Mouse (Mus musculus): ENCODE data around the gene Atp6v0e2. TPM values are rescaled to one million over a fixed set of nuclear protein-coding genes. Genes with fewer than 3 reads are reported as not detected.
"Not testable (repeated sequence)": the region's sequence is repeated elsewhere in the genome, so short reads cannot be mapped to it uniquely, and the experiment has no call there.

Gene Atp6v0e2
- polyA plus RNA-seq, 1 experiment from 2014 or later, result 190 TPM

DNA sequence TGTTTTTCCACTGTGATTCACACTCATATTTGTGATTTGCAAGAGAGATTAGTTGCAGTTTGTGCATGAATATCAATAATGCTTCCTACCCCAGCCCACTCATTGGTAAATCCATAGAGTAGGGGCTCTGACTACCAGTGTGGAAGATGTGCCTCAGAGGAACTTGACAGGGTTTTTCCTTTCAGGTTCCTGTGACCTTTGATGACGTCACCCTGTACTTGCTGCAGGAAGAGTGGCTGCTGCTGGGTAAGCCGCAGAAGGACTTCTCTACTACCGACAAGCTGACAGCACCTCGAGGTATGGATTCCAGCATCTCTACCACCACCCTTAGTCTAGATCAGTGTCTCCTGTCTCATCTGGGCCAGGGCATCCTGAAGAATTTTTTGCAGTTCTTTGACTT is 29.3 kb upstream of the Atp6v0e2 start:
- DNase-seq (no peak), ATAC-seq (ENCODE audit: low FRiP score, low TSS enrichment) (no peak)
- H3K27ac ChIP-seq (replicated peaks; ENCODE audit: low read depth, low read length), result no peak overlapping the region
- H3K4me2 ChIP-seq (ENCODE audit: low read length), result no peak overlapping the region
- peaks cover 13% of the 10 kb centered on the region for H3K36me3 ChIP-seq (ENCODE audit: control insufficient read depth, insufficient read depth, low read length)
- no peaks in the 10 kb centered on the region for H3K9me3 ChIP-seq (ENCODE audit: control insufficient read depth, low read length)
- H3K27me3 ChIP-seq (ENCODE audit: control insufficient read depth, insufficient read depth, low read length), result no peaks in the 10 kb centered on the region
- no peak overlapping the region for H3K4me3 ChIP-seq (replicated peaks; ENCODE audit: low read depth, low read length)
- no peak overlapping the region for H3K9ac ChIP-seq (replicated peaks; ENCODE audit: low read length)
- 81% methylated on average over 4 of the region's 4 CpGs for WGBS
- H3K4me1 ChIP-seq (ENCODE audit: control insufficient read depth, insufficient read depth, low read length), result peaks cover 7% of the 10 kb centered on the region

DNA sequence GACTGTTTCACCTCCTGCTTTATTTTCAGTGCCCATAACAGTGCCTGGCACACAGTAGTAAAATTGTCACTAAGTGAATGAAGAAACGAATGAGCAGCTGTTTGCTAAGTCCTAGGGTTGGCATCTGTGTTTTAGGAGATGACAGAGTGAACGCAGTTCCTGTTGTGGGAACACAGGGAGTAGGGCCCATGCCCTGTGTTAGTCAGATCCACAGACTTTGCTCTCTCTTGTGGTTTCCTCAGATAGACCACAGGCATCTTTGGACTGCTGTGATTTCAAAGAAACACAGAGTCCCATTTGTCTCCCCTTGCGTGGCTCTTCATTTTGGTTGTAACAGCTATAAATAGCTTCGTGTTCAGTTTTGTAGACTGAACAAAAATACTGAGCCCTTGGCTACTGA is 27.0 kb upstream of the Atp6v0e2 start:
- no peak overlapping the region for H3K27ac ChIP-seq (replicated peaks; ENCODE audit: low read depth, low read length)
- WGBS, result 92% methylated on average over 4 of the region's 4 CpGs
- no peaks in the 10 kb centered on the region; the same call in 1 of the 2 replicates for H3K4me1 ChIP-seq (ENCODE audit: control insufficient read depth, insufficient read depth, low read length)
- H3K4me2 ChIP-seq (ENCODE audit: low read length), result no peak overlapping the region
- H3K36me3 ChIP-seq (ENCODE audit: control insufficient read depth, insufficient read depth, low read length), result peaks cover 30% of the 10 kb centered on the region
- no peak for ATAC-seq (ENCODE audit: low FRiP score, low TSS enrichment)
- no peak overlapping the region for H3K4me3 ChIP-seq (replicated peaks; ENCODE audit: low read depth, low read length)
- no peaks in the 10 kb centered on the region for H3K9me3 ChIP-seq (ENCODE audit: control insufficient read depth, low read length)
- no peak overlapping the region for H3K9ac ChIP-seq (replicated peaks; ENCODE audit: low read length)
- no peak for DNase-seq
- H3K27me3 ChIP-seq (ENCODE audit: control insufficient read depth, insufficient read depth, low read length), result no peaks in the 10 kb centered on the region

DNA sequence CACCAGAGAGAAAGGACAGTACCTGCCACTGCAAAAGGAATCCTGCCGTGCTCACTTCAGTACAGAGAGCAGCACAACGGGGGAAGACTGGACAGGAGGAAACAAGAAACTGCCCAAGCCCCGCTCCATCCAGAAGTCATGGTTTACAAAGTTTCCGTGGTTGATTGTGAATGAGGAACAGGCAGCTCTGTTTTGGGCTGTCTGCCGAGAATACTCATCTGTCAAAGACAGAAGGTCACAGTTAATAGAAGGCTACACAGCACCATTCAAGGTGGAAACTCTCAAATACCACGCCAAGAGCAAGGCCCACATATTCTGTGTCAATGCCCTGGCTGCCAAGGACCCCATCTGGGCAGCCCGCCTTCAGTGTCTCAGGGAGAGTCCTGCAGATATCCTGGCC is 25.6 kb upstream of the Atp6v0e2 start:
- 89% methylated on average over 7 of the region's 7 CpGs for WGBS
- DNase-seq, result no peak
- Histone ChIP-seq H3K9ac (replicated peaks; ENCODE audit: low read length) (no peak overlapping the region), H3K9me3 (ENCODE audit: control insufficient read depth, low read length) (no peaks in the 10 kb centered on the region), H3K4me1 (ENCODE audit: control insufficient read depth, insufficient read depth, low read length) (no peaks in the 10 kb centered on the region), H3K4me3 (replicated peaks; ENCODE audit: low read depth, low read length) (no peak overlapping the region), H3K4me2 (ENCODE audit: low read length) (no peak overlapping the region), H3K27ac (replicated peaks; ENCODE audit: low read depth, low read length) (no peak overlapping the region), H3K36me3 (ENCODE audit: control insufficient read depth, insufficient read depth, low read length) (peaks cover 43% of the 10 kb centered on the region), H3K27me3 (ENCODE audit: control insufficient read depth, insufficient read depth, low read length) (no peaks in the 10 kb centered on the region)
- no peak for ATAC-seq (ENCODE audit: low FRiP score, low TSS enrichment)

DNA sequence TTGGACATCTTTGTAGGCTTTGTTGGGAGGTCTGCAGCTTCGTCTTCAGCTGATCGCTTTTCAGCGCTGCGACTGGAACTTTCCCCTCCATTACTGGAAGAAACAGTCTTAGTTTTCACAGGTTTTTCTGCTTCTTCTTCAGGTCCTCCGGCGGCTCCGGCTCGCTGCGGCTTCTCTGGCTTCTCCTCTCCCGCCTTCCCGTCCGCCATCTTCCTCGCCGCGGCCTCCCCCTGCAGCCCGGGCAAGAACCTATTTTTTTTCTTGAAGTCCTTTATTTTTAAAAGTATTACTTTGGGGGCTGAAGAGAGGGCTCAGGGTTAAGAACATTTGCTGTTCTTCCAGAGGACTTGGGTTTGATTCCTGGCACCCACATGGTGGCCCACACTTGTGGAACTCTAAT is 12.5 kb upstream of the Atp6v0e2 start:
- DNase-seq; H3K27me3 ChIP-seq (ENCODE audit: control insufficient read depth, insufficient read depth, low read length); H3K4me1 ChIP-seq (ENCODE audit: control insufficient read depth, insufficient read depth, low read length); H3K27ac ChIP-seq (replicated peaks; ENCODE audit: low read depth, low read length); ATAC-seq (ENCODE audit: low FRiP score, low TSS enrichment); H3K9me3 ChIP-seq (ENCODE audit: control insufficient read depth, low read length); H3K4me3 ChIP-seq (replicated peaks; ENCODE audit: low read depth, low read length); H3K4me2 ChIP-seq (ENCODE audit: low read length); H3K9ac ChIP-seq (replicated peaks; ENCODE audit: low read length): not testable (repeated sequence)
- peaks cover 10% of the 10 kb centered on the region; the same call in 1 of the 2 replicates for H3K36me3 ChIP-seq (ENCODE audit: control insufficient read depth, insufficient read depth, low read length)
- 98% methylated on average over 14 of the region's 16 CpGs for WGBS

DNA sequence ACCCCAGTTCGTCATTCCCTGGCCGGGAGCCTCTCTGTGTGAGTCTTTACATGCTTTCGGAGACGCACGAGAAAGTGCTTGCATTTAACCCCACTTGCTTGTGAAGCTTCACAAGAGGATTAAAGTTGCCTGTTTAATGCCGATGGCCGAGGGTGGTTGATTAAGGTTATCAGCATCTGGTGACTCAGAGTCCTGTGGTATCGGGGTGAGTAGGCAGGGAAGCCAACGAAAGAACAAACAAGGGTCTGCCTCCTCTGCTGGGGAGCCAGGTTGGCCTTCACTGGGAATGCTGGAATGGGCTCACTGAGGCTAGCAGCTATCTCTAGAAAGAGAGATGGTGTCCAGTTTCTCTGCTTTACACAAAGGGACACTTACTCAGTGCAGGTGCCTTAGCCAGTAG is 9.5 kb upstream of the Atp6v0e2 start:
- no peaks in the 10 kb centered on the region for H3K9me3 ChIP-seq (ENCODE audit: control insufficient read depth, low read length)
- DNase-seq (no peak), ATAC-seq (ENCODE audit: low FRiP score, low TSS enrichment) (no peak)
- peaks cover 22% of the 10 kb centered on the region; the same call in 1 of the 2 replicates for H3K36me3 ChIP-seq (ENCODE audit: control insufficient read depth, insufficient read depth, low read length)
- WGBS, result 76% methylated on average over 9 of the region's 9 CpGs
- no peaks in the 10 kb centered on the region for H3K27me3 ChIP-seq (ENCODE audit: control insufficient read depth, insufficient read depth, low read length)
- H3K4me3 ChIP-seq (replicated peaks; ENCODE audit: low read depth, low read length), result no peak overlapping the region
- no peaks in the 10 kb centered on the region for H3K4me1 ChIP-seq (ENCODE audit: control insufficient read depth, insufficient read depth, low read length)
- H3K27ac ChIP-seq (replicated peaks; ENCODE audit: low read depth, low read length), result no peak overlapping the region
- no peak overlapping the region for H3K9ac ChIP-seq (replicated peaks; ENCODE audit: low read length)
- H3K4me2 ChIP-seq (ENCODE audit: low read length), result no peak overlapping the region

DNA sequence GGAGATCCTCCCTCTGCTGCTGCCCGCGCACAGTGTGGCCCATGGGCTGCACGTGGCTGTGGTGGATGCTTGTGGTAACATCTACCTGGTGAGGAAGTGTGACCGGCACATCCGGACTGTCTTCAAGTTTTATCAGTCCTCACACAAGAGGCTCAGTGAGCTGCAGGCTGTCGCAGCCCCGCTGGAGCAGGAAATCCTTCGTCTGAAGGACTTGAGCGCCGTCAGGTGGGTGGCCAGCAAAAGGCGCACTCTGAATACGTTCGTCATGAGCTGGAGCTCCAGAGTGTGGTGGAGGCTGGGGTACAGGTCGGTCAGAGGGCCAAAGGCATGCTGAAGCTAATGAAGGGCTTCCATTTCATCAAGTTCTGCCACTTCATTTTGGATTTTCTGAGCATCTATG is 8.2 kb upstream of the Atp6v0e2 start:
- Histone ChIP-seq H3K4me2 (ENCODE audit: low read length) (no peak overlapping the region), H3K9me3 (ENCODE audit: control insufficient read depth, low read length) (no peaks in the 10 kb centered on the region), H3K27me3 (ENCODE audit: control insufficient read depth, insufficient read depth, low read length) (no peaks in the 10 kb centered on the region), H3K27ac (replicated peaks; ENCODE audit: low read depth, low read length) (no peak overlapping the region), H3K36me3 (ENCODE audit: control insufficient read depth, insufficient read depth, low read length) (peaks cover 23% of the 10 kb centered on the region; the same call in 1 of the 2 replicates), H3K9ac (replicated peaks; ENCODE audit: low read length) (no peak overlapping the region), H3K4me1 (ENCODE audit: control insufficient read depth, insufficient read depth, low read length) (no peaks in the 10 kb centered on the region), H3K4me3 (replicated peaks; ENCODE audit: low read depth, low read length) (no peak overlapping the region)
- 79% methylated on average over 14 of the region's 14 CpGs for WGBS
- ATAC-seq (ENCODE audit: low FRiP score, low TSS enrichment), result no peak
- DNase-seq, result no peak

DNA sequence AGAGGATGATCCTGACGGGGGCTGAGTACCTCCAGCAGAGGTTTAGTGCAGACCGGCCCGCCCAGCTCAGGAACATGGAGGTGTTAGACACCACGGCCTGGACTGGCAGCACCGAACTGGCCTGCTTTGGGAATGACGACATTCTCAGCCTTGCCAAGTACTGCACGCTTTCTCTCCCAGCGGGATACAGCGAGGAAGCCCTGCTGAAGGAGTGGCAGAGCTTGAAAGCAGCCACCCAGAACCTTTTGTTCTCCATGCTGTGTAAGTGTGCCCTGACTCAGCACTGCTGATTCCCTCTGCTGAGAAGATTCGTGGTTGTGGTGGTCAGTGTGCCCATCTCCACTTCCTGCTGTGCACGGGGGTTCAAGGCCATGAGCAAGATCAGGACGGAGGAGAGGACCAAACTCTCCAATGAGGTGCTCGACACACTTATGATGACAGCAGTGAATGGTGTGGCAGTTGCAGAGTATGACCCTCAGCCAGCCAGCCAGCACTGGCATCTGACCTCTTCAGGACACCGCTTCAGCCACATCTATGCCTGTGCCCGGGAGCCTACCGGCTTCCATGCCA is 7.5 kb upstream of the Atp6v0e2 start:
- no peak overlapping the region for H3K4me2 ChIP-seq (ENCODE audit: low read length)
- WGBS, result 80% methylated on average over 16 of the region's 16 CpGs
- H3K9ac ChIP-seq (replicated peaks; ENCODE audit: low read length), result no peak overlapping the region
- peaks cover 23% of the 10 kb centered on the region; the same call in 1 of the 2 replicates for H3K36me3 ChIP-seq (ENCODE audit: control insufficient read depth, insufficient read depth, low read length)
- no peak for DNase-seq
- H3K4me1 ChIP-seq (ENCODE audit: control insufficient read depth, insufficient read depth, low read length), result no peaks in the 10 kb centered on the region
- no peak overlapping the region for H3K4me3 ChIP-seq (replicated peaks; ENCODE audit: low read depth, low read length)
- H3K27me3 ChIP-seq (ENCODE audit: control insufficient read depth, insufficient read depth, low read length), result no peaks in the 10 kb centered on the region
- ATAC-seq (ENCODE audit: low FRiP score, low TSS enrichment), result no peak
- H3K27ac ChIP-seq (replicated peaks; ENCODE audit: low read depth, low read length), result no peak overlapping the region
- no peaks in the 10 kb centered on the region for H3K9me3 ChIP-seq (ENCODE audit: control insufficient read depth, low read length)

DNA sequence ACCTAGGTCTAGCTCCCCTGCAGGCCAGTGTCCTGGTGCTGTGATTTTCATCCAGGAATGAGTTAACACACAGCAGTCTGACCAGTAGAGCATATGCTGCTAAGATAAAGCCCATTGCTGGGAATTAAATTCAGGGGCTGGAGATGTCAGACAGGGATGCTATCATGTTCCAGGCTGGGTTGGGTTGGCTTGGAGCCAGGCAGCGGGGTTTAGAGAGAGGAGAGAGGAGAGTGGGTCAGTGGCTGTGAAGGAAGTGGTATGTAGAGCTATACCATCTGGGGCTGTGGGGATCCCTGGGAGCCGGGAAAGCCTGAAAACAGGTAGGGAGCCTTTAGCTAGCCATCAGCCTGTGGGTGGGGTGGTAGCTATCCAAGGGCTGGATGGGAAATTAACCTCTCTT is 6.6 kb upstream of the Atp6v0e2 start:
- 82% methylated on average over 2 of the region's 2 CpGs for WGBS
- no peak overlapping the region for H3K4me2 ChIP-seq (ENCODE audit: low read length)
- H3K36me3 ChIP-seq (ENCODE audit: control insufficient read depth, insufficient read depth, low read length), result 0 out of 2 replicates have a peak, but pooled peaks cover 19% of the 10 kb centered on the region
- ATAC-seq (ENCODE audit: low FRiP score, low TSS enrichment) (no peak), DNase-seq (no peak)
- no peaks in the 10 kb centered on the region for H3K27me3 ChIP-seq (ENCODE audit: control insufficient read depth, insufficient read depth, low read length)
- H3K4me1 ChIP-seq (ENCODE audit: control insufficient read depth, insufficient read depth, low read length), result no peaks in the 10 kb centered on the region
- no peak overlapping the region for H3K4me3 ChIP-seq (replicated peaks; ENCODE audit: low read depth, low read length)
- no peak overlapping the region for H3K27ac ChIP-seq (replicated peaks; ENCODE audit: low read depth, low read length)
- H3K9ac ChIP-seq (replicated peaks; ENCODE audit: low read length), result no peak overlapping the region
- no peaks in the 10 kb centered on the region for H3K9me3 ChIP-seq (ENCODE audit: control insufficient read depth, low read length)

DNA sequence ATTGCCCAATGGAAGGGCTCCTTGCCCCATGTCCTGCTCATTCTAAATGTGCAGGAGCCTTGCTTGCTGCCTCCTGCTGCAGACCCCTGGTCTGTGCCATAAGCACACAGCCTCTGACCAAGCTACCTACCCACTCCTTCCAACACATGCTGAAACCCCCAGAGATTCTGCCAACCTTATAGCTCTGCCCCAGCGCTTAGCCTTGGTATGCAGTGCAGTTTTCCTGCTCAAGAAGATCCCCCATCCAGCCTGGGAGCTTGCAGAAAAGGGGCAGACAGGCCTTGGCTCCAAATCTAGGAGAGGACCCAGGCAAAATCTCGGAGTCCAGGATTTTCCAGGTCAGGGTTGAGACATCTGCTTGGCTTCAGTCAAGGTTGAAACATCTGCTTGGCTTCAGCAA is 3.9 kb upstream of the Atp6v0e2 start:
- no peak overlapping the region for H3K9ac ChIP-seq (replicated peaks; ENCODE audit: low read length)
- H3K4me1 ChIP-seq (ENCODE audit: control insufficient read depth, insufficient read depth, low read length), result peaks cover 13% of the 10 kb centered on the region
- ATAC-seq (ENCODE audit: low FRiP score, low TSS enrichment) (no peak), DNase-seq (no peak)
- H3K9me3 ChIP-seq (ENCODE audit: control insufficient read depth, low read length), result no peaks in the 10 kb centered on the region
- no peaks in the 10 kb centered on the region for H3K27me3 ChIP-seq (ENCODE audit: control insufficient read depth, insufficient read depth, low read length)
- WGBS, result 76% methylated on average over 2 of the region's 2 CpGs
- no peak overlapping the region for H3K27ac ChIP-seq (replicated peaks; ENCODE audit: low read depth, low read length)
- no peak overlapping the region for H3K4me2 ChIP-seq (ENCODE audit: low read length)
- H3K36me3 ChIP-seq (ENCODE audit: control insufficient read depth, insufficient read depth, low read length), result 0 out of 2 replicates have a peak, but pooled peaks cover 19% of the 10 kb centered on the region
- H3K4me3 ChIP-seq (replicated peaks; ENCODE audit: low read depth, low read length), result no peak overlapping the region
